Mouse (Mus musculus) retina, adult 2 months (tissue): ENCODE results near the gene Ipo4.
A peak's percentile ranks its signal among the peaks of the same experiment; 100 is the strongest.

Source experiments
- DNase-seq: peaks from one replicate; pipeline ENCODE4 v3.0.0-alpha.2; 2012; ENCODE audit warnings: low read depth, low spot score

Ipo4 gene

DNA sequence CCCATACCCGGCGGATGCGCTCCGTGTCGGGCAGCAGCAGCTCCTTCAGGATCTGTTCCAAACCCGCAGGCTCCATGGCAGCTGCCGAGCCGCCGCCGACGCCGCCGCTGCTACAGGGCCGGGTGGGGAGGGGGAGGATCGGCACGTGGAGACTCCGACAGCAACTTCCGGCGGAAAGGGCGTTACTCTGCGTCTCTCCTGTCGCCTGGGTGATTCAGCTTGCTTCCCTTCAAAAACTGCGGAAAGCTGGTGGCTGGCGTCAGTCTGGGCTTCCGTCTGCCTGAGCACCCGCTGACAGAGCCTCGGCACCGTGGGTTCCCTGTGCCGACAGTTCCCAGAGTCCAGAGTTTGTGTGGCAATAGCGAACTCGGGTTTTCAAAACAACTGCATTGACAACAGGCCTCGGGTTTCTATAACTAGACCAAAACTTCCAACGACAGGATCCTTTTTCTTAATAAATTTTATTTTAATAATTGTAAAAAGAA is at the start of gene Ipo4:
Gene Ipo4, minus strand, starts transcription at position 435 of the 485 bp plus-strand sequence.
- DNase-seq: peak; percentile 70

DNA sequence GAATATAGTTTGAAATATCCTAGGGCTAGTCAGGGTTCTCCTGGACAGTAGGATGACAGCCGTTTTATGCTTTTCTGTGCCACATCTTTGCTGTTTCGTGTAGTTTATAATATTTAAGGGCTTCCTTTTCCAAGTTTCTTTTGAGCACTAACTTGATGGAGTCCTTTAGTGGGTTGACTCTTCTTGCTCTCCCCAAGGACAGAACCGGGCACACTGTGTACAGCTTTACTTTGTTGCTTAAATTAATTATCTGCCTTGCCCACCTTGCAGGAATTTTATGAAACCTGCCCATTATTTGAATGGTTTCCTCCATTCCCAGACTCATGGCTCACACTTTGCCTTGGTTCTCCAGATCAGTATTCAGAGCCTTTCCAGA is 46.3 kb upstream of the Ipo4 start:
- DNase-seq: no peak

DNA sequence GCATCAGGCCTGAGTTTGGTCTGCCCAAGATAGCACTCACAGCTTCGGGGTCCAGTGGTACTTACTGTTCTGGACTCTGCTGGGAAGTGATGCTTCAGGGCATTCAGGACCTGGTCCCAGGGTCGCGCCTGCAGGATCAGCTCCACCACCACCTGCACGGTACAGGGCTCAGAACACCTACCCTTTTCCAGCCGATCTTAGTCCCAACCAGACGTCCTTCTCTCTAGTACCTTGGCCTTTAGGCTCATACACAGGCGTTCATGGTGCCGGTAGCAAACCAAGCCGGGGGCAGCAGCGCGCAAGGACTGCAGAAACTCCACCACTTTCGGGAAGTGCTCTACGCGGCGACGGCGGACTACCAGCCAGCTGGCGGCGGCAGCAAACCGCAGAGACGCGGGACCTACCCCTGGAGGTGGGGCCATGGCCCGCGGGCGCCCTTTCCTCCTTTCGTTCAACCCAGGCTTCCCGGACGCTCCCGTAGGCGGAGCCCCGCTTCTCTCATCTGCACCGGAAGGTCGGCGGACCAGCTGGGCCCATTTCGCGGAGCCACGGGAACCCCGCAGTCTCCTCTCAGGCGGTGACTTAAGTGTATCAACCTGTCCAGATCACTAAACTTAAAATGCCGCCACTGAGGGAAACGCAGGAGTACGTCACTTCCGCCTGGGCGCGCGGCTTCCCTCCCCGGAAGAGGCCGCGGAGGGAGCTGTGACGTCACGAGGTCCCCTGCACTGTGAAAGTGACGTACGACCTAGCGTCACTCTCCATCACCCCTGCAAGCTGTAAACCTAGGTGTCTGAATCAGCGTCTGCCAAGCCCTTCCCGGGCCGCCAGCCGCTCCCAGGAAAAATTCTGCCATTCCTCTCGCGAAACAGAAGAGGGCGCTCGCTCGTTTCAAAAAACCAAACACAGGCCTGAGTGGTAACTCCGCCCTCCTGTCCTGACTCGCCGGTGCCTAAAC is 45.7 kb upstream of the Ipo4 start, which contains the start of gene Tinf2:
Gene Tinf2, minus strand, starts transcription at position 661 of the 958 bp plus-strand sequence.
- DNase-seq: peak; percentile 94

DNA sequence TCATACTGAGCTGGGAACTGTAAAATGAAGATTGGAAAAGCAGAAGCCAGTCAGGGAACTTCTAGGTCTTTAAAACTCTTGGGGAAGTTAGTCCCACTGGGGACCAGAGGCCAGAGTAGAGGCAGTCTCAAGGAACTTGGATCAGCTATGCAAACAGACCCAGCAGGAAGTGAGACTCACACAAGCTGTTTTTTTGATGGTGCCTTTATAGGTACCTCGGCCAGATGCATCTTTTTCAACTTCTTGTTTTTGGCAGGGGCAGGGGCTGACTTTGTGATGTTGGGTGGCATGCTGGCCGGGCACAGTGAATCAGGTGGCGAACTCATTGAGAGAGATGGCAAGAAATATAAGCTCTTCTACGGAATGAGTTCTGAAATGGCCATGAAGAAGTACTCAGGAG is 41.9 kb upstream of the Ipo4 start:
- DNase-seq: no peak

DNA sequence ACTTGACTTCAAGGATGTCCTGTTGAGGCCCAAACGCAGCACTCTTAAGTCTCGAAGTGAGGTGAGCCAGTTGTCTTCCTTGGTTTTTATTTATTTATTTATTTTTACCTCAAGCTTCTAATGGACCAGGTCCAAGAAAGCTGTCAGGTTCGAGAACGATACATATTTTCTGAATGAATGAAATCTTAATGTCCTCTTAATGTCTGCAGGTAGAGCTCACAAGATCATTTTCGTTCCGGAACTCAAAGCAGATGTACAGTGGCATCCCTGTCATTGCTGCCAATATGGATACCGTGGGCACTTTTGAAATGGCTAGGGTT is 36.9 kb upstream of the Ipo4 start:
- DNase-seq: no peak

DNA sequence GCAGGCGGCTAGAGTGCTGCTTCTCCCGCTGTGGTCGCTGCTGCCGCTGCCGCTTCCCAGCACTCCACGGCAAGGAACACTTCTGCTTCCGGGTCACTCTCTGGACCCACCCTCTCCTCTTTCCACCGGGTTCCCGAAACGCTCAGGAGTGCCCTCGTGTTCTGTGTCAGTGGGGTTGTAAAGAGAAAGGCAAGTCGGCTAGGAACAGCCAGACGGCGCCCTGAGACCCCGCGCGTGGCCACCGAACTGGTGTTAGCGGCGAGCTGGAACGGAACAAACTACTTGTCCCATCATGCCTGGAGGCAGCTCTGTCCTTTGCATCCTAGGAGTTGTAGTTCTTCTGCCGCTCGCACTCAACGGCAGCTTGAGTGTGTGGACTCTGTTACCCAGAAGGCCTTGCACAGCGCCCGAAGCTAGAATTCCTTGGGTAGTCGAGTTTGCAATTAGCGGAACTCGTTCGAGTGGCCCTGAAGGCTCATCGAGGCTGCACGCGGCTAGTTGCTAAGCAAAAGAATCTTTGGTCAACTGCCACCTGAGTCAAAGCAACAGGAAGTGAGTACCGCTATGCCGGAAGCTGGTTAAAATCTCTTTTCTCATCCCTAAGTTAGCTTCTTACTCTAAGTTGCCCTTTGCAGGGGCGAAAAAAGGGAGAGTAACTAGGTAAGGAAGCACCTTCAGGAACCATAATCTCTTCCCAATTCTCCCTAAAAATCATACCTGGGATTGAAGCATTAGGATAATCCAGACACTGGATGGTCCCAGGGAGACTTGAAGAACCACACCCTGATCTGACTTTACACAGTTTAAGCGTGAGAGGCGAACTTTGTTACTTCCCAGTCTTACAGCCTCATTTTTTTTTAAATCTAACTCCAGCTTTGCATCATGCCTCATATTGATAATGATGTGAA is 36.3 kb upstream of the Ipo4 start, which contains the start of the genes Gmpr2 and Nedd8:
Gene Gmpr2, plus strand, starts transcription at position 109 of the 908 bp plus-strand sequence.
Gene Nedd8, minus strand, starts transcription at position 292 of the 908 bp plus-strand sequence.
- peak; percentile 81 for DNase-seq

DNA sequence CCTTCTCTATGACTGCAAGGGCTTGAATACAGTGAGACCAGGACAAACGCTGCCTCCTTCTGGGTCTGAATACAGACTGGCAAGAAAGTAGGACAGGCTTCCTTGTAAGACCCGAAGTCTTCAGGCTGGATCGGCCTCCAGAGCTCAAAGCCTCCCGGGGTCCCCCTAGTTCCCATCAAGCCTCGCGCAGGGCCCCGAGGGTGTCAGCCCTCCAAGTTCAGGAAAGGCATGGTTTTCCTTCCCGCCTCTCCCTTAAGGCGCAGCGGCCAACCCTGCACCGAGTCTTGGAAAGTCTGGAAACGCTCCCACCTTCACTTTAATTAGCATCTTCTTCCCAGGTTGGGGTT is 35.7 kb upstream of the Ipo4 start:
- peak; percentile 26 for DNase-seq

DNA sequence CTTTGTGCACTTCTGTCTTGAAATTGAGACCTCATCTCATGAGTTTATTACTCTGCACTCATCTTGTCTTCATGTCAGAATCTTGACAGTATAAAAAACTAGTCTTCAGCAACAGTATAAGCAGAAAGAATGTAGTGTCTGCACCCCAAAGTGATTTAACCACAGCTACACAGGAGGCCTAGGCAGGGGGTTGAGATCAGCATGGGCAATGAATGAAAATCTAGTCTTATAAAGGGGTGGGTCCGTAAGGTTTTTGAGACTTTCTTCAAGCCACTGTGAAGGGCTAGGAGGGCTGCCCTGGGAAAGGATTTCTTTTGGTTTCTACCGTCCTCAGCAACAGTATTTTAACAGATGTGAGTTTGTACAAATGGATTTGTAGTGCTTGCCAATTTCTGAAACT is 24.9 kb upstream of the Ipo4 start:
- no peak for DNase-seq

DNA sequence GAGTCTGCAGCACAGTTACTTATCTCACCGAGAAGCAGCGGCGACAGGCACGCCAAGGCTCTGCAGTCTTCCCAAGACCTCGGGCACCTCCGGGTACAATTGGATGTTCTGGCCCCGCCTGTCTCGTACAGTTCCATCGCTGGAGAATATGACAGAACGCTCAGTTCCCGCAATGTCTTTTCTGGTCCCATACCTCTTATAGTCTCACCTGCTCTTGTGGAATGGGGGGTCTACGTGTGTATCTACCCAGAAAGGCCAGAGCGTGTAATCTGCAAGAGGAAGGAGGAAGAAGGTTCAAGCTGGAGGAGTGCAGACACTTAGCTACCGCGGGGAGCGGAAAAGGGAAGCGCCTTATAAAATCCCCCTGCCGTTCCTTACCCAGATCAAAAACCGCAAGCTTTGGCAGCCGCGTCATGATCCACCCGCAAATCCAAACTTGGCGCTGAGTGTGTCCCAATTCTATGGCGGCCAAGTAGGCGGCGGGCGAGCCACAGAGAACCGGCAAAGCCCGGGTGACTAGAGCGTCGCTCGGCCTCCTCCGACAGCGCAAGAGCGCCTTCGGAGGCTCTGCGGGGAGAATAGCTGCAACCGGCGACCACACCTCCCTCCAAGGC is 24.3 kb upstream of the Ipo4 start, which contains the start of gene Mdp1:
Gene Mdp1, minus strand, starts transcription at position 549 of the 614 bp plus-strand sequence.
- DNase-seq: peak; percentile 74

DNA sequence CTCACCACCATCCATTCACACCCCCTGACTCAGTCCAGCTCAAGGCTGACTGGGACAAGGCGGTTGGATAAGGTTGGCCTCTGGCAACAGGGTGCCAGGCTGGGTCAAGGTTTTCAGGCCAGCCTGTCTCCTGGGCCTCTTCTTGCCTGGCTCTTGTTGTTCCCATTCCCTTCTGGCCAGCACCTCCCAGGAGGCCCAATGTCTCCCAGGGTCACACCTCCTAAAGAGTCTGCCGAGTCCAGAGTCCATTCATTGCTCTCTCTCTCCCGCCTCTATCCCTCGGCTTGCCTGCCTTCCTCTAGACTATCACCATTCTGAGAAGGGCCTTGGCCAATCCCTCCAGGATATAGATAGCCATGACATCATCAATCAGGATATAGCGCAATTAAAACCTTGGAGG is 22.3 kb upstream of the Ipo4 start:
- DNase-seq: no peak

DNA sequence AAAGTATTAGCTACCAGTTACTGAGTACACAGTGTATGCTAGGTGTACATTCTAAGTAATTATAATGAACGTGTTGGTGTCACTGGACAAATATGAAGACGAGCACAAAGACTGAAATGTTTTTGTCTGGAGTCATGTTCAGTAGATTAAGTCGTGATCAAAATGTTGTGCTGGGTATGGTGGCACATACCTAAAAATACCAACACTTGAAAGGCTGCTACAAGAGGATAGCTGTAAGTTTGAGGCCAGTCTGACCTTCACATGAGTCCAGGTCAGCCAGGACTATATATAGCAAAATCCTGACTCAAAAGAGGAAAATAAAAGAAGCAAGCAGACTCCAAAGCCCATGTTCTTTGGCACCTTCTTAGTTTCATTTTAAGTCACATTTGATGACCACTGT is 21.2 kb upstream of the Ipo4 start:
- no peak for DNase-seq

DNA sequence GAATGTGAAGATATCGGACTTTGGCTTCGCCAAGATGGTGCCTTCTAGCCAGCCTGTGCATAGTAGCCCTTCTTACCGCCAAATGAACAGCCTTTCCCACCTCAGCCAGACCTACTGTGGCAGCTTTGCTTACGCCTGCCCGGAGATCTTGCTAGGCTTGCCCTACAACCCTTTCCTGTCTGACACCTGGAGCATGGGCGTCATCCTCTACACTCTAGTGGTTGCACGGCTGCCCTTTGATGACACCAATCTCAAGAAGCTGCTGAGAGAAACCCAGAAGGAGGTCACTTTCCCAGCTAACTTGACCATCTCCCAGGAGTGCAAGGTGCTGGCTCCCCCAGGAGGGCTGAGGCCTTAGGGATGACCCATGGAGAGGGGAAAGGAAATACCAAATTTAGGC is 15.8 kb upstream of the Ipo4 start:
- DNase-seq: no peak

DNA sequence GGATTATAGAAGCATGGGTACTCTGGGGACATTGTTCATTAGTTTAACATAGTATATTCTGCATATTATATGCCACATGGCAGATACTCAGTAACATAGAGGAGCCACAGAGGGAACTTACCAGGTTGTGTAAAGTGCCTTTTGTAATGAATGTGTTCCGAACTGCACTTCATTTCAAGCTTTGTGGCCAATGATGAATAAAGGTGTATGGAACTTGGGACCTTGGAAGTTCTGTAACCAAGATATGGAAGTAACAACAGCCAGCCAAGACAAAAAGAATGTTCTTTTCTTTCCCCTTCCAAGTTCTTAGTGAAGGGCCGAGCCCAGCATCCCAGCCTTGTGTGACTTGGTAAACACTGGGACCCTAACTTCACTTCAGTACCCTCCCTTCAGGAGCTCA is 14.1 kb upstream of the Ipo4 start, which contains the start of gene Tssk4:
Gene Tssk4, plus strand, starts transcription at position 301 of the 400 bp plus-strand sequence.
- no peak for DNase-seq

DNA sequence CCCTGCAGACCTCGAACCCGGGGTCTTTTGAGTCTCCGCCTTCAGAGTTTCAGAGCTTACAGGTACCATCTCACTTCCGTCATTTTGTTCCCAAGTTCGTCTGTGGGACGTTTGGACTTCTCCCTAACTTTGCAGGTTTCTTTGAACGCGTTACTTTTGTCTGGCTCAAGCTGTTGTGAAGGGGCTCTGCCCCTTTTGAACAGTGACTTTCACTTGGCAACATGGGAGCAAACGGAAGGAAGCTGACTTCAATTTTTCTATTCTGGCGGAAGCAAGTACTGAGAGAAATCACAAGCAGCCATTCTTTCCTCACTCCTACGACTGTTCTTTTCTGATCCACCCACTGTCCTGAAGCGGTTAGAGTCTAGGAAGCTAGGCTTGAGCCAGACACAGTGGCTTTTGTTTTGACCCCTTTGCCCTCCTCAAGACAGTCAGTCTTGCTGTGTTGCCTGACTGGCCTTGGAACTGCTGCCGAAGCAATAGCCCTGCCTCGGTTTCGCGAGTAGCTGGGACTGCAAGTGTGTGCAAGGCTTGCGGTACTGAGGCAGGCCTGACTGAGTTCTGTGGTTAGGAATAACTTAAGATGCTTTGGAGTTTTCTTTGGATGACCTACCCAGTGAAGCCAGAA is 8.6 kb upstream of the Ipo4 start:
- no peak for DNase-seq

DNA sequence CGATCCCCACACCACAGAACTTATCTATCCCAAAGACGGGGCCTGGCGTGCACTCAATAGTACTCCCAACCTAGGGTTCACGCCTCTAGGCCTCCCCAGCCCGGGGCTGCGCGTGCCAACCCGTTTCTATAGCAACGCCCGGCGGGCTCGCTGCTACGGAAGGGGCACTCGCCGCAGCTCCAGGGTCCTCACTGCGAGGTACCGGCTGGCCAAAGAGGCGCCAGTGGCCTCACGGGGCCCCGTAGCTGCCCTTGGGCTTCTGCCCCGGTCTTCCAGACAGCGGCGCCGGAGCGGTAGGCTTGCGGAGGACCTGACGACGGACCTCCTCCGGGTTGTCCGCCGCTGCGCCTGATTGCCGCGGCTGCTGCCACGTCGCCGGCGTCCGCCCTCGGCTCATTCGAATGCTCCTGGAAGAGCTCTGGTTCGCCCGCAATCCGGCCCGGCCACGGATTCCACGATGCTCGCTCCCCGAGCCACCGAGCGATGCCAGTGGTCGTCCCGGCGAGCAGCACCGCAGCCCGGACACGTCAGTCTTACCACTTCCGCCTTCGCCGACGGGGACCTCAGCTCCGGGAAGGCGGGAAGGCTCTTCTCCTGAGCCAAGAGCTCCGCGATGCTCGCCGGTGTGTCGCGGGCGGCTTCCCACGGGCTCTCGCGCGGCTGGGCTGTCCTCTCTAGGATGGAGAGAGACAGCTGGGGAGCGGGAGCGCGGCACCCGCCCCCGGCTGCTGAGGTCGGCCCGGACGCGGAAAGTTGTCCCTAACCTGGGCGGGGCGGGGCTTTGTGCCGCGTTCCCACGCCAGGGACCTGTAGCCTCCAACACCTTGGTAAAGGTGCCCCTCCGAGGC is 7.5 kb upstream of the Ipo4 start, which contains the start of gene Tm9sf1:
Gene Tm9sf1, minus strand, starts transcription at position 747 of the 848 bp plus-strand sequence.
- peak; percentile 70 for DNase-seq

DNA sequence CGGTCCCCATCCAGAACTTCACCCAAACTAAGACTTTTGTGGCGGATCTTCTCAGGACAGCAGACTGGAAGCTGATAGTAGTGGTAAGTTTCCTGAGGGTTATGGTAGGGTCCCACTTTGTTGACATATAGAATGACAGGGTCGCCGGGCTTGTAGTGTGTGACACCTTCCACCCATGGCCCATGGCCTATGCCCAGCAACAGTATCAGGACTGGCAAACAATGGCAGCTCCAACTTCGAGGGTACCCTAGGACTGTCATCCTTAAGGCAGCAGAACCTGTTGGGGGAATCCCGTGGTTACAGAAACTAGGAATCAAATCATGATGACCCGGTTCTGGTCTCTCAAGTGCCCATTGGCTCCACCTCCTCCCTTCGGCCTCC is 6.9 kb upstream of the Ipo4 start:
- no peak for DNase-seq

DNA sequence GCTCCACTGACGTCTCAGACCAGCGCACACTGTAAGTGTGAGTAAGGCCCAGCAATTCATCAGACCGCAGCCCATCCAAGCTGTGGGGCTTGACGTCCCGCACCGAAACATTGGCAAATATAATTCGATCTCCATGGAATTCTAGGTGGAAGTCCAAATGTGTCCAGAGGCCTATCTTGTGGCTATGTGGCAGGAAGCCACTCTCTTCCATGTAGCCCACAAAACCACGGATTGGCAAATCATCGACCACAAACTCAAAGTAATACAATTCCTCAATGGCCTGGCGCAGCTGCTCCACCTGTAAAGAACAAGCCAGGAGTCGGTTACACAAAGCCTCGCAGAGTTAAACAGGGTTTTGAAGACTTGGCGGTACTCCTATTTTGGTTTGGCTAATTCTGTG is 5.5 kb upstream of the Ipo4 start:
- no peak for DNase-seq

DNA sequence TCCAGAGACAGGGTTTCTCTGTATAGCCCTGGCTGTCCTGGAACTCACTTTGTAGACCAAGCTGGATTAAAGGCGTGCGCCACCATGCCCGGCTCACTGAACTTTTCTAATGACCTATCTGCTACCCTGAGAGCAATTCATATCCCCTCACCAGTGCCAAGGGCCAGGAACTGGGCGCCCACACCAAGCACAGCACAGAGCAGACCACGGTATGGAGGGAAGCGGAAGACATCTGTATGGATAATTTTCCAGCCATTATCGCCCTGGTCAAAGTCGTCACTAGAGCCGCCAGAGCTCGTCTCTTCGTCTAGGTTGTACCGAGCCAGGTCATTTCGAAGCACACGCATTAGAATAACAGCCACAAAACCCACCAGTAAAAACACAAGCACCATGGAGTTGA is 5.1 kb upstream of the Ipo4 start:
- DNase-seq: no peak

DNA sequence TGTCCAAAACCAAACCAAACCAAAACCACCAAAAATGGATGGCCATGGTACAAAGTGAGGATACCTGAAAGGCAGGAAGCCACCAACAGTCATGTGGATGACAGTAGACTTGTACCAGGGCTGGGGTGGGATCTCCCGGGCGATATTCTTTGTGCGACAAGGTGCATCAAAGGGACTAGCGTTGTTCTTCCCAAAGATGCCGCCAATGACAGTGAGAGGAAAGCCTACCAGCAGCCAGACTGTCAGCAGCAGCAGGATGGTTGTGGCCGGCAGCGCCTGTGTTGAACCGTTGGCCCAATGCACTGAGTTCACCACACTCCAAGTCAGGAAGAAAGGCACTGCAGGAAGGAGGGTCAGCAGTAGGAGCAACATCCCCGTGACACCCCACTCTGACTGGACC is 2.0 kb upstream of the Ipo4 start, which contains the start of gene Gm49378:
Gene Gm49378, minus strand, starts transcription at position 101 of the 400 bp plus-strand sequence.
- no peak for DNase-seq

DNA sequence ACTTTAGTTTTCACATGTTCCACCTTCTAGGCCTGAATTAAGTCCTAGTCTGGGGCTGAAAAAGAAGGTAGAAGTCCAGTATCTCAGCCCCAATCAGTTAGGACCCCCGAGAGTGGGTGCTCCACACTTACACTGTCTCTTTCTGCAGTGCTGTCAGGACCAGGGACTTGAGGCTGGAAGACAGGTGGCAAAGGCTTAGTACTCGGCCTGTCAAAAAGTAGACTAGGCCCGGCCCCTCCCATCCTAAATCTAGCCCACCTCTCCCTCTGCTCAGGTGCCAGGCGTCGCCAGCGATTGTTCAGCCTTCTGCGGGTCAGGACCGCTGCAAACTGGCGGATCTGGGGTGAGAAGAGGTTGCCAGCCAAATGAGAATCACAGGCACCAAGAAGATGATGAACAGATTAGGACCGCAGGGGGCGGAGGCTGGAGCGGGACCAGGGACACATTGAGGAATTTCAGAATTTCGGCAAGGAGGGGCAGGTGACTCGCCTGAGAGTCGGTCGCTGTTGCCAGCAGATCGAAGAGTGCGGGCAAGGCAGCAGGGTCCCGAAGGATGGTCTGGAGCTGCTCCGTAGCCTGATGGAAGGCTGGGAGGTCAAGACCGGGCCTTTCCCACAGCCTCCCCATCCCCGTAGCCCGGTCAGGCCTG is 759 bp downstream of the Ipo4 start:
- no peak for DNase-seq
